Mouse (Mus musculus): Measurements from ENCODE around the gene Ndufs4.
A peak's percentile ranks its signal among the peaks of the same experiment; 100 is the strongest.

The Ndufs4 gene

DNA sequence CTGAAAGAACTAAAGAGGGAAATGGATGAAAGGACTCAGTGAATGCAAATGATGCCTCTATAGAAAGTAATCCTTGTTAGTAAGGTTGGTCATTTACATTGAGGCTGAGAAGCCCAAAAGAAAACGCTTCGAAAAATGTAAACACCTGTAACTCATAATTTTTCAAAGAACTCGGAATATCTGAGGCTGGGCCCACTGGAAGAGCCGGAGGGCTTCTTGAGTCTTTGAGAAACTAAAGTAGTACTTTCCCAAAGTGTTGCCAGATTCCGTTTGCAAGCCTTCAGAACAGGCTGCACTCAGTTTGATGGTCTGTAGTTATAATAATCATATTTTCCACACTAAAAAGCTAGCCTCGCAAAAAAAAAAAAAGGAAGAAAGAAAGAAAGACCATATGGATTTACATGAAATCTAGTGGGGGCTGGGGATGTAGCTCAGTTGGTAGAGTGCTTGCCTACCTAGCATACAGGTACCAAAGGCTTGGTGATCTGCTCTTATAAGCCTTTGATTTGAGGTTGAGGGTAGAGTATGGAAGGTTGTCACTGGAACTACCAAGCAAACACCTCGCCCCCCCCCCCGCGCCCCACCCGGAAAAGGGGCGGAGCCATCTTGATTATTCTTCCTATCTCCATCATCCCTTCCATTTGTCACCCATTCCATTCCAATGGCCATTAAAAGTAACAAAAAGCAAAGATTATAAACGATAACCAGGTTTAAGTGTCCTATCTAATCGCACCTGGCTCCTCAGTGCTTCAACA is at the start of gene Ndufs4:
Ndufs4 (minus strand) TSS at position 48 of the 755 bp plus-strand sequence.
- DNase-seq (ENCODE audit: extremely low spot score, low read depth, low spot score) = no peak

GRCm38 (mm10) chr13:114432491-114432890 is 44.4 kb upstream of the Ndufs4 start:
- DNase-seq (ENCODE audit: extremely low spot score, low read depth, low spot score) = no peak

GRCm38 (mm10) chr13:114425230-114425629 is 37.2 kb upstream of the Ndufs4 start:
- no peak for DNase-seq (ENCODE audit: extremely low spot score, low read depth, low spot score)

- no peak for DNase-seq (ENCODE audit: extremely low spot score, low read depth, low spot score)
These were observed 32.2 kb upstream of the Ndufs4 start for GRCm38 (mm10) chr13:114420235-114420634.

DNA sequence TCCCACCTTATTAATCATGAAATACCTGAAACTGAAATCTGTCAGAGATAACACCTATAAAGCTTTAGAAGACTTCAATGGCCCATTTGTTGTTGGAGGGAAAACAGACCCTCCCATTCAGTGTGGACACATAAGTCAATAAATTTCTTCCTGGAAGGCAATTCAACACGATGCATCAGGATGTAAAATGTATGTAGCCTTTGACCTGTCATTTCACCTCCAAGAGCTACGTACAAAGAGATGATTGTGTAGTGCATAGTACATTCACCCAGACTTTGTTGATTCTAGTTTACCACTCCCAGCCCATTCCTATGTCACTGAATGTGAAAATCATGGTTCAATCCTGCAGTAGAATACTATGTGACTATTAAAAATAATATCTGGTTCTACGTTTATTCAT is 31.3 kb upstream of the Ndufs4 start:
- DNase-seq (ENCODE audit: extremely low spot score, low read depth, low spot score) = no peak

- DNase-seq (ENCODE audit: extremely low spot score, low read depth, low spot score) = no peak
These were observed 24.3 kb upstream of the Ndufs4 start for GRCm38 (mm10) chr13:114412326-114412725.

GRCm38 (mm10) chr13:114406866-114407265 is 18.8 kb upstream of the Ndufs4 start:
- DNase-seq (ENCODE audit: extremely low spot score, low read depth, low spot score) = no peak

- no peak for DNase-seq (ENCODE audit: extremely low spot score, low read depth, low spot score)
These were observed 18.4 kb upstream of the Ndufs4 start for GRCm38 (mm10) chr13:114406424-114406823.

DNA sequence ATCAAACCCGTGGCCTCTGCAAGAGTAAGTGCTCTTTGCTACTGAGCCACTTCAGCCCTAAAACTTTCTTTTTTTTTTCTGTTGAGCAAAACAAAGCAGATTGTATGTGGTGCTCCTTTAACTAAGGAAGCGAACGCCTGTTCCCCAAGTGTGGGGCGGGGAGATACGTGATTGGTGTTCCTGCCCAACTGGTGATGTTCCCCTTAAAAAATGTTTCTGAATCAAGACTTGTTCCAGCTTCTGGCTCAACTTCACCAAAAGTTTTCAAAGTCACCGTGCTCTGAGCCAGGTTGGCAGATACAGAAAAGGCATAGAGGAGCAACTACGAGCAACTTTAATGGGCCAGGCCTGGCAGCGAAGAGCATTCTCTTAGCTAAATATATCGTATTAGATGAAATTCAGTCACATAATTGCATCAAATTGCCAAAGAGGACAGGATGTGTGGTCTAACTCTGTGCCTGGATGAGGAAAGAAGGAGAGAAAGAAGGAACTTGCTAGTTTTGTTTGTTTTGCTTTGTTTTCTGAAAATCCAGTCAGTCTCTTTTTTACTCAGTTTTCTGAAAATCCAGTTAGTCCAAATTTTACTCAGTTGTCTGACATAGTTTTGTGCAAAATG is 17.1 kb upstream of the Ndufs4 start:
- no peak for DNase-seq (ENCODE audit: extremely low spot score, low read depth, low spot score)

- DNase-seq (ENCODE audit: extremely low spot score, low read depth, low spot score) = no peak
These were observed 10.8 kb upstream of the Ndufs4 start for GRCm38 (mm10) chr13:114398906-114399305.

DNA sequence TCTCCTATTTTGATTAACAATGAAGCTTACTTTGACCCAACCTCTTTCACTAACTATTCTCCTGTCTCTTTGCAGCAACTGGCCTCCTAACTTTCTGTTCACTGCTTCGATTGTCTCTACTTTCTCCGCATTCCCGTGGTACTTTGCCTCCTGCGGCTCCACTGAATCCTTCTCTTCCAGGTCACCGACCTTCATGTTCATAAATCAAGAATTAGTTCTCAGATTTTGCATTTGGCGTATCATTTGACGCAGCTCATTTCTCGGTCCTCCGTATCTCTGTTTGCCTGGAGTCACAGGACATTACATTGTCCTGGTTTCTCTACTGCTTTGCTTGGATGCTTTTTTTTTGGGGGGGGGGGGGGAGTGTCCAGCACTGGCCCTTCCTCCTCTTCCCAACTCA is 9.2 kb upstream of the Ndufs4 start:
- no peak for DNase-seq (ENCODE audit: extremely low spot score, low read depth, low spot score)

GRCm38 (mm10) chr13:114396863-114397262 is 8.8 kb upstream of the Ndufs4 start:
- no peak for DNase-seq (ENCODE audit: extremely low spot score, low read depth, low spot score)

DNA sequence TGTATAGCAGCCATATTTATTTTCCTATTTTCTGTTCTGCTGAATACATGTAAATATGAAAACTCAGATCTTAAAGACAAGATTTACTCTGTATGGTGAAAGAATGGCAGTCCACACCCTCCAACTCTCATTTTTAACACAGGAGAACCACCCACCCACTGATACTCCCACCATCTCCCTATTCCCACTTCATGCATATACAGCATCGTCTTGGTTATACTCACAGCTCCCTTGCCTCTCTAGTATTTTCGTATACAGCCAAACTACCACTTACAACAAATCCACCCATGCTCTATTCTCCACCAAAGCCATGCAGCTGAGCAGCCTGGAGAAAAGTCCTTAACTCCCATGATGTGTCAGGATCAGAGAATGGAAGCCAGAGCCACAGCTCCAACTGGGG is 6.7 kb upstream of the Ndufs4 start:
- no peak for DNase-seq (ENCODE audit: extremely low spot score, low read depth, low spot score)

DNA sequence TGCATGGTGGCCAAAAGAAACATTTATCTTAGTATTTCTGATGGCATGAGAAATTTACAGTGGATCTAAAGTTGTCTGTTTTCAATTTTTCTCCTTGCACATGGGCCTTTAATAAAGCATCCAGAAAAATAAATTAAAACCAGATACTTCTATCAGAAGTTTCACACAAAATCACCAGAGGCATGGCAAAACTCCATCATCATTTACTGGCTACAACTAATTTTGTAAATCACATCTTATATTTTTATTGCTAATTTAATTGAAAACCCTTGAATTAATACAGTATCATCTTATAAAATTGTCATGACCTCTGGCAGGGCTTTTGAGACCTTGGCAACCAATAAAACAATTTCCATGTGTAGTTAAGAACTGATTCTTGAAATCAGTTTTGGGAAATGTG is 4.4 kb upstream of the Ndufs4 start:
- DNase-seq (ENCODE audit: extremely low spot score, low read depth, low spot score) = no peak

DNA sequence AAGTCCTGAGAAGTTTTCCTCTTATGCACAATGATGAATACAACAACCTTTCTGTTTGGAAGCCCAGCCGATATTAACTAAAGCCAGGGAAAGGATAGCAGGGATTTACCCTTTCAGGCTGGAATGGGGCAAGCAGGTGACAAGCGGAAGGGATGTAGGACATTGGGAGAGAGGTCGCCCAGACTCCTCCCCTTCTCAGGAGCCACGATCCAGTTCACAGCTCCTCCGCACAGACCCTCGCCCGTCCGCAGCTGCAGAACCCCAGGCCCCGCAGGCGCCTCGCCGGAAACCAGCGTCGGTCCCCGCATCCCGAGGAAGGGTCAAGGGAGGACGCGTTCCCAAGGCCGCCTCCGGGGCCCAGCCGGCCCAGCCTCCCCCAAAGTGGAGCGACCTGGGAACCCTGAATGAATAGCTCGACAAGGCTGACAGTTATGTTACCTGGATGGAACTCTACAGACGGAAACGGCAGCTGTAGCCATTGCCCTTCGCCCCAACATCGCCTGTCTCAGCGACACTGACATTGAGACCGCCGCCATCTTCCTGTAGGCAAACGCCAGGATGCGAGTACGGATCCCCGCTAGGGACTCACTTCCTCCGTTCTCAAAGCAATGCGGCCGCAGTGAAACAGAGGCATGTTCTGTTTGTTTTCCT is 412 bp downstream of the Ndufs4 start:
- DNase-seq (ENCODE audit: extremely low spot score, low read depth, low spot score) = peak; percentile 75

DNA sequence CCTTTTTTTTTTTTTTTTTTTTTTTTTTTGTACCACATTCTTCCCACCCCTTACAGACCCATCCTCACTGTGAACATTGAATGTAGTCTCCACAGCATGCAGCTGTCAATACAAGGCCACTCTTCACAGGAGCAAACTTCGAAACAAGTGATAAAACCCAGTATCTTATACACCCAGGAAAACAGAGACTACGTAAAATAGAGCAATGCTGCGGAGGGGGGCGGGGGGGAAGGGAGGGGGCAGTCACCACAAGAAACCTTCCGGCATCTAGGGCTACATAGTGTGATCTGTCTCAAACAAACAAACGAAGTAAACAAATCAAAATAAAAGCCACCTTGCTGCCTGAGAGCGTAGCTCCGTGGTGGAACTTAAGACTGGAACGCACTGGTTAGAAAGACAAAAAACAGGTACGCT is 977 bp downstream of the Ndufs4 start:
- no peak for DNase-seq (ENCODE audit: extremely low spot score, low read depth, low spot score)

- DNase-seq (ENCODE audit: extremely low spot score, low read depth, low spot score) = no peak
These were observed 11.5 kb downstream of the Ndufs4 start for GRCm38 (mm10) chr13:114376511-114376910.

DNA sequence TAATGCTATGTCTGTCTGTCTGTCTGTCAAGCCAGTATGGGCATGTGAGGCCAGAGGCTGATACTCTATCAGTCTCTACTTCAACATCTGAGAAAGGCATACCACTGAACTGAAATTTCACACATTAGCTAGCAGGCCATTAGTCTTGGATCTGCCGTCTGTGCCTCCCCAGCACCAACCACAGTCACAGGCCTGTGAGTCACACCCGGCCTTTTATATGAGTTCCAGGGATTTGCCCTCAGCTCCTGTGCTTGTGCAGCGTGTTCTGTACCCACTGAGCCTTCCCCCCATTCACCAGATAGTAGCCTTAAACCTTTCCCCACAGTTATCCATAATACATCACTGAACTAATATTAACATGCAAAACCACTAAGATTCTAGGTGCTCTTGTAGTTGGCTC is 26.0 kb downstream of the Ndufs4 start:
- no peak for DNase-seq (ENCODE audit: extremely low spot score, low read depth, low spot score)

DNA sequence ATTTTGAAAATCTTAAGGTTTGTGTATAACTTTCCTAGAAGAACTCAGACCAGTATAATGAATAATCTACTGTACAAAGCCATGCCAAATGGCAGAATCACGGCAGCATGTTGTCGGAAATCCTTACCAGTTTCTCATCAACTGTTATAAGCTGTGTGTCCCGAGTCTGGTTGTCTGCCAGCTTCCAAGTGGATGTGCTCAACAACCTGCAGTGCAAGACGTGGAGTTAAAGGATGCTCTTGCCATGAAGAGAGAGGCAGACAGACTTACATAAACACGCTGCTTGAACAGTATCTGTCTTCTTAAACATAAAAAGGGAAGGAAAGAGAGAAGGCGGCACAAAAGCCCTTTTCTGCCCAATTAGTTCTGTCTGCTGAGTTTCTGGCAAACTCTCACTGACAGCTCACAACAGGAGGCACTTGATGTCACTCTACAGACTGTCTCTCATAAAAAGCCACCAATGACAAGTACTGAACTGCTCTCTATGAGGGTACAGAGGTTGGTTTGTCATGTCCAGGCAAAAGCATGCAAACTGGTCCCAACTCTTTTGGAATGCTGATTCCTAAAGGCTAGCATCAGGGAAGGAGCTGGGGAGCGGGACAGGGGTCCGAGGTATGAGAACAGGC is 36.6 kb downstream of the Ndufs4 start:
- no peak for DNase-seq (ENCODE audit: extremely low spot score, low read depth, low spot score)

DNA sequence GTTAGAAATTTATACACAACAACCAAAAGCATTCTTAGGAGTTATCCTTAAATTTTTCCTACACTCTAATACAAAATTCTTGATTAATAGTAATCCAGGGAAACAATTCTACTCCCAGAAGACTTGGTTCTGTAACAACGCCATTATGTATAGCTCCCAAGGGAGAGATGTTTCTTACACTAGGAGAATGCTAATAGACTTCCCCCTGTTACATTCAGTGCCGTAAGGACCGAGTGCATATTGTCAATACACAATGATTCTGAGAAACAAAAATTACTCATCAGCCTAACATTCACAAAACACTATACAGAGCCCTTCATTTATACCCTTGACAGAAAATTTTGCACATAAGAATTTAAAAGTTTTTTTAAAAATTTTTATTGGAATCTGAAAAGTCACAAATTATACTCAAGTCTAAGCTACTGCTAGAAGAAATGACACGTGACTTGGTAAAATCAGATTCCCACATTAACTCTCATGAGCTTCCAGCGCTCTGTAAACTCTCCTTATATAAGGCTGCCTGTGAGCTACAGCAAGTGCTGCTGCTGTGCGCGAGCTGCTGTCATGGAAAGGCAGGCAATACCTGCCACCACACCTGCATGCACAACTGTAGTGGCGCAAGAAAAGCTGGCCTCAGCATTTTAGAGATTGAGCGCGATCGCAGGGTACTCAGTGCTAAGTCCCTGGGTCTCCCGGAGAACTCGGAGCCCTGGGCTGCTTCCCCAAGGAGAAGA is 42.9 kb downstream of the Ndufs4 start:
- DNase-seq (ENCODE audit: extremely low spot score, low read depth, low spot score) = no peak

Data from hindlimb bud, embryonic 11.5 days (tissue).